In the genomic region with DNA sequence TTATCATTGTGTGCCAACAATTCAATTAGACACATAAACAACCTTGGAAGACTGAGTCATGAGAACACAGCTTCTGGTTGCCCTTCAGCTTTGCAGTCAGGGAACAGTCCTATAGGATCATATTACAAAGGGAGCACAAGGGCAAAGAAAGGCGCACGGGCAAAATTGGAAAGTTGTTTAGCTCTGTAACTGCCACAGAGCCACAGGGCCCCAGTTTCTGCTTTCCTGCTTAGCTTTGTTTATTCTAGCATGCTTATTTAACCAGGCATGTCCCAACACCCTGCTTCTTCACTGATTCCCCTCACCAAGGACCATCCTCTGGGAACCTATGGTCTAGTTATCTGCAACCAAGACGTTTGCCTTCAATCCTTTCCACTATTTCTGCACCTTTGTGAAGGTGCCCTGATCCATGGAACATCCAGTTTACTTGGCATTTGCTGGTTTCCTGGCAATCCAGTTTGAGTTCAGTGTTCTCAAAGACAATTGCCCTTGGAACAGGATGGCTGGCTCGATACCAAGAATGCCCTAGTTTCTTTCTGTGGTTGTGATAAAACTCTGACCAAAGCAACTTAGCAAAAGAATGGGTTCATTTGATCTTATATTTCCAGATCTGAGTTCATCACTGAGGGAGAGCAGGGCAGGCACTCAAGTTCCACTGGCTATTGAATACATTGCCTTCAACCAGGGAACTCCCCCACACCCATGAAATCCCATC, we compare ENCODE assay signal across 11 mouse cellular contexts.
DNase-seq lines count a peak whose midpoint lies in the region; ATAC-seq and TF ChIP-seq lines count a peak whose summit lies in the region.
"Had no signal": no experiment of that assay in that cellular context is flagged by ENCODE, and none has a peak within 500 bp of the region (broad histone marks: within the 10 kb centered on the region; RNA-seq: fewer than 3 reads in every experiment).

No protein-coding gene starts in this region.

- H3K4me2 ChIP-seq in embryonic facial prominence, embryonic 12.5 days (replicated peaks): no peak overlapping the region
- H3K4me2 ChIP-seq in limb, embryonic 11.5 days (ENCODE audit: low read depth, severe bottlenecking): no peak overlapping the region
- H3K4me2 ChIP-seq in hindbrain, embryonic 14.5 days (replicated peaks): no peak overlapping the region
- H3K4me2 ChIP-seq in forebrain, embryonic 11.5 days (ENCODE audit: low read depth, low read length, severe bottlenecking): no peak overlapping the region
- H3K4me2 ChIP-seq: heart, embryonic 15.5 days; liver, embryonic 13.5 days had no signal

- peak overlapping the region; percentile 60 for H3K27ac ChIP-seq in liver, adult 2 months (replicated peaks; ENCODE audit: insufficient read depth, low read depth, low read length)
- no peak overlapping the region for H3K27ac ChIP-seq in embryonic facial prominence, embryonic 12.5 days
- no peak overlapping the region; the same call in 1 of the 2 replicates for H3K27ac ChIP-seq in limb, embryonic 11.5 days (replicated peaks; ENCODE audit: low read depth, low read length)
- no peak overlapping the region for H3K27ac ChIP-seq in hindbrain, embryonic 14.5 days
- H3K27ac ChIP-seq in forebrain, embryonic 11.5 days (ENCODE audit: low read depth, low read length): no peak overlapping the region
- H3K27ac ChIP-seq: heart, embryonic 15.5 days; liver, embryonic 13.5 days had no signal

- no peaks in the 10 kb centered on the region for H3K9me3 ChIP-seq in embryonic facial prominence, embryonic 12.5 days
- no peaks in the 10 kb centered on the region for H3K9me3 ChIP-seq in limb, embryonic 11.5 days (ENCODE audit: control insufficient read depth, low read length)
- no peaks in the 10 kb centered on the region for H3K9me3 ChIP-seq in hindbrain, embryonic 14.5 days (ENCODE audit: control insufficient read depth, low read length)
- H3K9me3 ChIP-seq in forebrain, embryonic 11.5 days (ENCODE audit: control insufficient read depth, low read length): no peaks in the 10 kb centered on the region
- H3K9me3 ChIP-seq: heart, embryonic 15.5 days; liver, embryonic 13.5 days had no signal

- peak; percentile 94 for DNase-seq in liver, adult 2 months (ENCODE audit: extremely low read depth, low read depth, low spot score)
- no peak for DNase-seq in liver
- peak; percentile 76 for DNase-seq in adrenal gland, adult 2 months
- DNase-seq in limb, embryonic 11.5 days (ENCODE audit: low spot score): peak; percentile 40
- DNase-seq in hindbrain, embryonic 14.5 days (ENCODE audit: low spot score): no peak
- DNase-seq in forebrain, embryonic 11.5 days (ENCODE audit: low spot score): no peak
- DNase-seq: liver, embryonic 13.5 days; thymus, postnatal 36 days had no signal

- H3K9ac ChIP-seq in liver, adult 2 months (ENCODE audit: low read depth, low read length): no peak overlapping the region
- H3K9ac ChIP-seq in embryonic facial prominence, embryonic 12.5 days: no peak overlapping the region
- H3K9ac ChIP-seq in limb, embryonic 11.5 days (ENCODE audit: low read length): no peak overlapping the region
- no peak overlapping the region for H3K9ac ChIP-seq in hindbrain, embryonic 14.5 days
- no peak overlapping the region for H3K9ac ChIP-seq in forebrain, embryonic 11.5 days (ENCODE audit: low read length)
- H3K9ac ChIP-seq: heart, embryonic 15.5 days; liver, embryonic 13.5 days had no signal

- no peaks in the 10 kb centered on the region for H3K36me3 ChIP-seq in liver, adult 2 months (ENCODE audit: control insufficient read depth, insufficient read depth, low read length)
- no peaks in the 10 kb centered on the region for H3K36me3 ChIP-seq in embryonic facial prominence, embryonic 12.5 days
- no peaks in the 10 kb centered on the region for H3K36me3 ChIP-seq in limb, embryonic 11.5 days (ENCODE audit: control insufficient read depth, insufficient read depth, low read length)
- no peaks in the 10 kb centered on the region for H3K36me3 ChIP-seq in hindbrain, embryonic 14.5 days (replicated peaks; ENCODE audit: control insufficient read depth, insufficient read depth)
- H3K36me3 ChIP-seq in forebrain, embryonic 11.5 days (ENCODE audit: control insufficient read depth, insufficient read depth, low read length): no peaks in the 10 kb centered on the region
- H3K36me3 ChIP-seq: heart, embryonic 15.5 days; liver, embryonic 13.5 days had no signal

- TF ChIP-seq POLR2A in liver, adult 2 months (IDR thresholded peaks at IDR 0.05; ENCODE audit: extremely low read depth, insufficient read depth, low read length): no peak

- H3K27me3 ChIP-seq in liver, adult 2 months (ENCODE audit: control insufficient read depth, insufficient read depth, low read length): no peaks in the 10 kb centered on the region
- H3K27me3 ChIP-seq in embryonic facial prominence, embryonic 12.5 days: no peaks in the 10 kb centered on the region
- H3K27me3 ChIP-seq in limb, embryonic 11.5 days (ENCODE audit: control insufficient read depth, insufficient read depth, low read length): no peaks in the 10 kb centered on the region
- no peaks in the 10 kb centered on the region for H3K27me3 ChIP-seq in hindbrain, embryonic 14.5 days (ENCODE audit: control insufficient read depth, insufficient read depth, low read length)
- H3K27me3 ChIP-seq in forebrain, embryonic 11.5 days (ENCODE audit: control insufficient read depth, insufficient read depth, low read length): no peaks in the 10 kb centered on the region
- H3K27me3 ChIP-seq: heart, embryonic 15.5 days; liver, embryonic 13.5 days had no signal

- 0 out of 2 replicates have a peak, but pooled peaks have one; percentile 35 for ATAC-seq in embryonic facial prominence, embryonic 12.5 days (ENCODE audit: insufficient number of reproducible peaks, insufficient read depth, low FRiP score, low TSS enrichment)
- ATAC-seq in limb, embryonic 11.5 days (ENCODE audit: insufficient number of reproducible peaks, low FRiP score, low TSS enrichment, low read depth): no peak
- no peak for ATAC-seq in megakaryocyte, adult 5-6 weeks (ENCODE audit: poor library complexity, severe bottlenecking)
- ATAC-seq in hindbrain, embryonic 14.5 days (ENCODE audit: low FRiP score): no peak
- no peak for ATAC-seq in forebrain, embryonic 11.5 days (replicated peaks; ENCODE audit: low FRiP score)

- peaks cover 19% of the 10 kb centered on the region for H3K4me1 ChIP-seq in liver, adult 2 months (ENCODE audit: control insufficient read depth, insufficient read depth, low read length)
- peaks cover 13% of the 10 kb centered on the region for H3K4me1 ChIP-seq in embryonic facial prominence, embryonic 12.5 days
- H3K4me1 ChIP-seq in limb, embryonic 11.5 days (ENCODE audit: control insufficient read depth, insufficient read depth, low read length): peaks cover 11% of the 10 kb centered on the region
- H3K4me1 ChIP-seq in hindbrain, embryonic 14.5 days (replicated peaks; ENCODE audit: control insufficient read depth, insufficient read depth, low read length): 0 out of 2 replicates have a peak, but pooled peaks cover 3% of the 10 kb centered on the region
- no peaks in the 10 kb centered on the region for H3K4me1 ChIP-seq in forebrain, embryonic 11.5 days (replicated peaks; ENCODE audit: control insufficient read depth, insufficient read depth, low read length)

- no peak overlapping the region for H3K4me3 ChIP-seq in liver, adult 2 months (ENCODE audit: insufficient read depth, low read depth, low read length)
- no peak overlapping the region for H3K4me3 ChIP-seq in embryonic facial prominence, embryonic 12.5 days
- H3K4me3 ChIP-seq in limb, embryonic 11.5 days (ENCODE audit: low read depth, low read length): no peak overlapping the region
- H3K4me3 ChIP-seq in hindbrain, embryonic 14.5 days (replicated peaks; ENCODE audit: low read length): no peak overlapping the region
- no peak overlapping the region for H3K4me3 ChIP-seq in forebrain, embryonic 11.5 days (ENCODE audit: low read depth, low read length)
- H3K4me3 ChIP-seq: heart, embryonic 15.5 days; liver, embryonic 13.5 days had no signal

- WGBS in liver, adult 2 months: 9% methylated on average over 4 of the region's 4 CpGs
- WGBS in embryonic facial prominence, embryonic 12.5 days: 28% methylated on average over 4 of the region's 4 CpGs
- 21% methylated on average over 4 of the region's 4 CpGs for WGBS in limb, embryonic 11.5 days
- WGBS in hindbrain, embryonic 14.5 days: 52% methylated on average over 4 of the region's 4 CpGs
- 50% methylated on average over 4 of the region's 4 CpGs for WGBS in forebrain, embryonic 11.5 days

- no peak for TF ChIP-seq CTCF in liver, adult 2 months (IDR thresholded peaks at IDR 0.05; ENCODE audit: low read depth, low read length)

- H3K79me2 ChIP-seq in liver, adult 2 months (ENCODE audit: control insufficient read depth, insufficient read depth, low read length): peaks cover 21% of the 10 kb centered on the region

Comparison
In these comparisons a context has a peak if more than half of its experiments do, and no peak if none do; other contexts are left out.
1. DNase-seq: peak in liver, adult 2 months (single experiment), adrenal gland, adult 2 months (single experiment) and limb, embryonic 11.5 days (single experiment); none in liver (single experiment), hindbrain, embryonic 14.5 days (single experiment) and forebrain, embryonic 11.5 days (single experiment).